Mouse (Mus musculus): ENCODE measurements around the gene Nid2. TPM values are rescaled to one million over a fixed set of nuclear protein-coding genes. Genes with fewer than 3 reads are reported as not detected.

The Nid2 gene
- polyA plus RNA-seq, 1 experiment = 10.5 TPM

- no peaks in the 10 kb centered on the region for H3K36me3 ChIP-seq (ENCODE audit: control insufficient read depth, insufficient read depth, low read length)
- H3K4me3 ChIP-seq (ENCODE audit: low read depth, low read length) = no peak overlapping the region
- no peak overlapping the region for H3K27ac ChIP-seq (ENCODE audit: insufficient read depth, low read depth, low read length)
- TF ChIP-seq CTCF (IDR thresholded peaks at IDR 0.05; ENCODE audit: extremely low read depth, insufficient read length, insufficient replicate concordance, low read depth, low read length) (no peak), POLR2A (IDR thresholded peaks at IDR 0.05; ENCODE audit: low read depth, low read length) (no peak)
- peaks cover 12% of the 10 kb centered on the region for H3K4me1 ChIP-seq (ENCODE audit: control insufficient read depth, insufficient read depth, insufficient read length, low read length)
- 26% methylated on average over 1 of the region's 1 CpGs for WGBS
- H3K27me3 ChIP-seq (ENCODE audit: control insufficient read depth, insufficient read depth, low read length) = no peaks in the 10 kb centered on the region
Observed at GRCm38 (mm10) chr14:19711771-19712170, 39.3 kb upstream of the Nid2 start.

GRCm38 (mm10) chr14:19713067-19713466, 38.0 kb upstream of the Nid2 start:
- no peak for TF ChIP-seq CTCF (IDR thresholded peaks at IDR 0.05; ENCODE audit: extremely low read depth, insufficient read length, insufficient replicate concordance, low read depth, low read length)
- no peak for TF ChIP-seq POLR2A (IDR thresholded peaks at IDR 0.05; ENCODE audit: low read depth, low read length)
- Histone ChIP-seq H3K27ac (ENCODE audit: insufficient read depth, low read depth, low read length) (no peak overlapping the region), H3K36me3 (ENCODE audit: control insufficient read depth, insufficient read depth, low read length) (no peaks in the 10 kb centered on the region), H3K4me3 (ENCODE audit: low read depth, low read length) (no peak overlapping the region), H3K4me1 (ENCODE audit: control insufficient read depth, insufficient read depth, insufficient read length, low read length) (peaks cover 7% of the 10 kb centered on the region), H3K27me3 (ENCODE audit: control insufficient read depth, insufficient read depth, low read length) (no peaks in the 10 kb centered on the region)
- WGBS = 49% methylated on average over 3 of the region's 3 CpGs

- TF ChIP-seq CTCF (IDR thresholded peaks at IDR 0.05; ENCODE audit: extremely low read depth, insufficient read length, insufficient replicate concordance, low read depth, low read length) (no peak), POLR2A (IDR thresholded peaks at IDR 0.05; ENCODE audit: low read depth, low read length) (no peak)
- Histone ChIP-seq H3K27ac (ENCODE audit: insufficient read depth, low read depth, low read length) (no peak overlapping the region), H3K4me1 (ENCODE audit: control insufficient read depth, insufficient read depth, insufficient read length, low read length) (no peaks in the 10 kb centered on the region), H3K27me3 (ENCODE audit: control insufficient read depth, insufficient read depth, low read length) (no peaks in the 10 kb centered on the region), H3K36me3 (ENCODE audit: control insufficient read depth, insufficient read depth, low read length) (no peaks in the 10 kb centered on the region), H3K4me3 (ENCODE audit: low read depth, low read length) (no peak overlapping the region)
- WGBS = 80% methylated on average over 3 of the region's 3 CpGs
Observed at GRCm38 (mm10) chr14:19719077-19719476, 32.0 kb upstream of the Nid2 start.

- Histone ChIP-seq H3K4me1 (ENCODE audit: control insufficient read depth, insufficient read depth, insufficient read length, low read length) (no peaks in the 10 kb centered on the region), H3K36me3 (ENCODE audit: control insufficient read depth, insufficient read depth, low read length) (no peaks in the 10 kb centered on the region; the same call in 1 of the 2 replicates), H3K27me3 (ENCODE audit: control insufficient read depth, insufficient read depth, low read length) (no peaks in the 10 kb centered on the region), H3K27ac (ENCODE audit: insufficient read depth, low read depth, low read length) (no peak overlapping the region), H3K4me3 (ENCODE audit: low read depth, low read length) (no peak overlapping the region)
- WGBS = 66% methylated on average over 2 of the region's 2 CpGs
- TF ChIP-seq CTCF (IDR thresholded peaks at IDR 0.05; ENCODE audit: extremely low read depth, insufficient read length, insufficient replicate concordance, low read depth, low read length) = no peak
- TF ChIP-seq POLR2A (IDR thresholded peaks at IDR 0.05; ENCODE audit: low read depth, low read length) = no peak
Observed at GRCm38 (mm10) chr14:19720044-19720611, 30.9 kb upstream of the Nid2 start.

- H3K4me1 ChIP-seq (ENCODE audit: control insufficient read depth, insufficient read depth, insufficient read length, low read length) = no peaks in the 10 kb centered on the region
- TF ChIP-seq POLR2A (IDR thresholded peaks at IDR 0.05; ENCODE audit: low read depth, low read length) (no peak), CTCF (IDR thresholded peaks at IDR 0.05; ENCODE audit: extremely low read depth, insufficient read length, insufficient replicate concordance, low read depth, low read length) (no peak)
Observed at GRCm38 (mm10) chr14:19728278-19728677, 22.8 kb upstream of the Nid2 start.

GRCm38 (mm10) chr14:19728737-19729136, 22.3 kb upstream of the Nid2 start:
- WGBS = 81% methylated on average over 7 of the region's 7 CpGs
- no peak overlapping the region for H3K4me3 ChIP-seq (ENCODE audit: low read depth, low read length)
- H3K36me3 ChIP-seq (ENCODE audit: control insufficient read depth, insufficient read depth, low read length) = peaks cover 7% of the 10 kb centered on the region
- no peak for TF ChIP-seq CTCF (IDR thresholded peaks at IDR 0.05; ENCODE audit: extremely low read depth, insufficient read length, insufficient replicate concordance, low read depth, low read length)
- no peak for TF ChIP-seq POLR2A (IDR thresholded peaks at IDR 0.05; ENCODE audit: low read depth, low read length)
- no peaks in the 10 kb centered on the region for H3K27me3 ChIP-seq (ENCODE audit: control insufficient read depth, insufficient read depth, low read length)
- H3K4me1 ChIP-seq (ENCODE audit: control insufficient read depth, insufficient read depth, insufficient read length, low read length) = peaks cover 4% of the 10 kb centered on the region; the same call in 1 of the 2 replicates
- no peak overlapping the region for H3K27ac ChIP-seq (ENCODE audit: insufficient read depth, low read depth, low read length)

More at GRCm38 (mm10) chr14:19728278-19728677, 22.8 kb upstream of the Nid2 start:
- 77% methylated on average over 5 of the region's 5 CpGs for WGBS
- Histone ChIP-seq H3K27ac (ENCODE audit: insufficient read depth, low read depth, low read length) (no peak overlapping the region), H3K27me3 (ENCODE audit: control insufficient read depth, insufficient read depth, low read length) (no peaks in the 10 kb centered on the region), H3K36me3 (ENCODE audit: control insufficient read depth, insufficient read depth, low read length) (peaks cover 7% of the 10 kb centered on the region), H3K4me3 (ENCODE audit: low read depth, low read length) (no peak overlapping the region)

- no peak overlapping the region for H3K4me3 ChIP-seq (ENCODE audit: low read depth, low read length)
- H3K4me1 ChIP-seq (ENCODE audit: control insufficient read depth, insufficient read depth, insufficient read length, low read length) = peaks cover 6% of the 10 kb centered on the region; the same call in 1 of the 2 replicates
- H3K27ac ChIP-seq (ENCODE audit: insufficient read depth, low read depth, low read length) = no peak overlapping the region
- 81% methylated on average over 2 of the region's 2 CpGs for WGBS
- TF ChIP-seq CTCF (IDR thresholded peaks at IDR 0.05; ENCODE audit: extremely low read depth, insufficient read length, insufficient replicate concordance, low read depth, low read length) (no peak), POLR2A (IDR thresholded peaks at IDR 0.05; ENCODE audit: low read depth, low read length) (no peak)
- H3K36me3 ChIP-seq (ENCODE audit: control insufficient read depth, insufficient read depth, low read length) = peaks cover 7% of the 10 kb centered on the region
- no peaks in the 10 kb centered on the region for H3K27me3 ChIP-seq (ENCODE audit: control insufficient read depth, insufficient read depth, low read length)
Observed at GRCm38 (mm10) chr14:19732097-19732496, 19.0 kb upstream of the Nid2 start.

All from small intestine, adult 2 months (tissue).